25 mouse cellular contexts compared by ENCODE assay signal in genomic region chr1:21883747-21884146, GRCm38 (mm10).
DNase-seq lines count a peak whose midpoint lies in the region; ATAC-seq and TF ChIP-seq lines count a peak whose summit lies in the region.
"Had no signal": no experiment of that assay in that cellular context is flagged by ENCODE, and none has a peak within 500 bp of the region (broad histone marks: within the 10 kb centered on the region; RNA-seq: fewer than 3 reads in every experiment).

No protein-coding gene starts in this region.

- H3K9me3 ChIP-seq in kidney, embryonic 15.5 days (replicated peaks): no peaks in the 10 kb centered on the region
- H3K9me3 ChIP-seq: embryonic facial prominence, embryonic 13.5 days; embryonic facial prominence, embryonic 15.5 days; forebrain, embryonic 10.5 days; forebrain, embryonic 12.5 days; G1E had no signal

- TF ChIP-seq POLR2A in kidney, adult 2 months (IDR thresholded peaks at IDR 0.05; ENCODE audit: low read depth, low read length): no peak

- peak; percentile 18 for DNase-seq in embryo, embryonic 10.5 days (ENCODE audit: low spot score)
- no peak for DNase-seq in embryo, embryonic 11 days
- no peak for DNase-seq in kidney, adult 2 months
- peak; percentile 21 for DNase-seq in Muller cell, postnatal 12 days (ENCODE audit: inconsistent ontology term)
- DNase-seq: adrenal gland, adult 2 months; adrenal gland, postnatal 10 days; adrenal gland, postnatal 25 days; B cell, adult 2 months; cerebellum, adult 11 months; cerebellum, adult 18-20 months; cerebellum, adult 8-10 months; cerebellum, adult 9-11 months; cerebellum, postnatal 14 days; cerebellum, postnatal 36 days had no signal

- 55% methylated on average over 3 of the region's 3 CpGs for WGBS in kidney, embryonic 15.5 days
- WGBS in kidney, adult 2 months: 45% methylated on average over 3 of the region's 3 CpGs

- no peak overlapping the region for H3K4me3 ChIP-seq in kidney, embryonic 15.5 days (replicated peaks)
- H3K4me3 ChIP-seq in kidney, adult 2 months (ENCODE audit: insufficient read depth, low read depth, low read length): no peak overlapping the region
- H3K4me3 ChIP-seq: embryonic facial prominence, embryonic 13.5 days; embryonic facial prominence, embryonic 15.5 days; erythroblast, embryonic 14.5 days; forebrain, embryonic 10.5 days; forebrain, embryonic 12.5 days had no signal

- H3K27me3 ChIP-seq in kidney, embryonic 15.5 days: no peaks in the 10 kb centered on the region
- H3K27me3 ChIP-seq in kidney, adult 2 months (replicated peaks; ENCODE audit: control insufficient read depth, insufficient read depth, low read length): no peaks in the 10 kb centered on the region
- H3K27me3 ChIP-seq: CH12.LX; embryonic facial prominence, embryonic 13.5 days; embryonic facial prominence, embryonic 15.5 days; forebrain, embryonic 12.5 days had no signal

- no peak overlapping the region for H3K27ac ChIP-seq in kidney, embryonic 15.5 days
- H3K27ac ChIP-seq in kidney, adult 2 months (ENCODE audit: insufficient read depth, low read depth, low read length): no peak overlapping the region
- H3K27ac ChIP-seq: embryonic facial prominence, embryonic 13.5 days; embryonic facial prominence, embryonic 15.5 days; forebrain, embryonic 10.5 days; forebrain, embryonic 12.5 days had no signal

- 0 out of 2 replicates have a peak, but pooled peaks have one; percentile 52 for ATAC-seq in kidney, embryonic 15.5 days (replicated peaks; ENCODE audit: low FRiP score)
- ATAC-seq: CD4-positive, CD25-positive, alpha-beta regulatory T cell, adult 4 months; forebrain, embryonic 14.5 days; forebrain, embryonic 16.5 days had no signal

- H3K4me2 ChIP-seq in kidney, embryonic 15.5 days: no peak overlapping the region
- H3K4me2 ChIP-seq: embryonic facial prominence, embryonic 13.5 days; embryonic facial prominence, embryonic 15.5 days; forebrain, embryonic 12.5 days had no signal

- TF ChIP-seq CTCF in kidney, adult 2 months (conservative IDR thresholded peaks at IDR 0.05; ENCODE audit: insufficient read depth, insufficient read length, low read depth, low read length): no peak

- no peaks in the 10 kb centered on the region for H3K4me1 ChIP-seq in kidney, embryonic 15.5 days
- no peaks in the 10 kb centered on the region for H3K4me1 ChIP-seq in kidney, adult 2 months (ENCODE audit: control insufficient read depth, insufficient read depth, low read length)
- H3K4me1 ChIP-seq: embryonic facial prominence, embryonic 13.5 days; embryonic facial prominence, embryonic 15.5 days; forebrain, embryonic 12.5 days had no signal

- no peak overlapping the region for H3K9ac ChIP-seq in kidney, embryonic 15.5 days
- H3K9ac ChIP-seq: embryonic facial prominence, embryonic 13.5 days; embryonic facial prominence, embryonic 15.5 days; forebrain, embryonic 12.5 days had no signal

- no peaks in the 10 kb centered on the region for H3K36me3 ChIP-seq in kidney, embryonic 15.5 days
- no peaks in the 10 kb centered on the region for H3K36me3 ChIP-seq in kidney, adult 2 months (ENCODE audit: control insufficient read depth, insufficient read depth, low read length)
- H3K36me3 ChIP-seq: embryonic facial prominence, embryonic 13.5 days; embryonic facial prominence, embryonic 15.5 days; forebrain, embryonic 10.5 days; forebrain, embryonic 12.5 days; G1E had no signal

Comparison
In these comparisons a context has a peak if more than half of its experiments do, and no peak if none do; other contexts are left out.
1. DNase-seq: peak in embryo, embryonic 10.5 days (single experiment) and Muller cell, postnatal 12 days (single experiment); none in embryo, embryonic 11 days (single experiment) and kidney, adult 2 months (single experiment).